Mouse (Mus musculus) testis, adult 2 months (tissue): ENCODE data around the gene F13a1.

Experiments used
- CTCF ChIP-seq: fragments of 200-500 bp; IDR thresholded peaks from 2 replicates; pipeline ENCODE4 v1.5.1; 2012; ENCODE audit warnings: low read depth, mild to moderate bottlenecking, inconsistent platforms, low read length, moderate library complexity; ENCODE audit not compliant: control insufficient read depth, insufficient read depth, insufficient replicate concordance
- POLR2A ChIP-seq: fragments of 200-500 bp; IDR thresholded peaks from 2 replicates; pipeline ENCODE4 v1.6.1; 2012; ENCODE audit warnings: low read depth, mild to moderate bottlenecking, inconsistent platforms, low read length, moderate library complexity; ENCODE audit not compliant: control insufficient read depth

DNA sequence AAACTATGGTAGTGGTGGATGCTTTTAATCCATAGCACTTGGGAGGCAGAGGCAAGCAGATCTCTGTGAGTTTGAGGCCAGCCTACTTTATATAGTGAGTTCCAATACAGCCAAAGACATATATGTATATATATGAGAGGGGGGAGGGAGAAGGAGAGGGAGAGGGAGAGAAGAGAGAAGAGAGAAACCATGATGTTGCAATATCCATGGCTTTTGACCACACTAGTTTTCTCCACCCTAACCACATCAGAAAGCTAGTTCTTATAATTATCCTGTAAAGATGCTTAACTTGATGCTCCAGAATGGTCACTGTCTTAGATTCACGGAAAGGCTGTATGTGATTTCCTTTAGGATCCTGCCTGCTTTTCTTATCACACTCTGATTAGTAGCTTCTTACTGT is 41.6 kb upstream of the F13a1 start:
- TF ChIP-seq POLR2A (no peak), CTCF (no peak)
